Mouse (Mus musculus) left cerebral cortex, postnatal 36 days (tissue): Measurements from ENCODE around the gene Hist1h1c. TPM values are rescaled to one million over a fixed set of nuclear protein-coding genes. Genes with fewer than 3 reads are reported as not detected.
A peak's percentile ranks its signal among the peaks of the same experiment; 100 is the strongest.
"Not testable (repeated sequence)": the region's sequence is repeated elsewhere in the genome, so short reads cannot be mapped to it uniquely, and the experiment has no call there.

ENCODE experiments used
- DNase-seq, 2 experiments: peaks; one replicate each; pipeline ENCODE4 v3.0.0; 2021 to 2022; ENCODE audit warnings: low spot score in 2 of 2, mixed read lengths in 1 of 2
- intact Hi-C: fragments of 180-260 bp; cut with DNase I; formaldehyde crosslinking; loops from one replicate; pipeline ENCODE4 v1.15.1; 2025
- total RNA-seq, 2 experiments: library from RNA; stranded (reverse); gene quantifications; 2 replicates each; pipeline ENCODE4 v1.2.3; 2021

Gene Hist1h1c
- total RNA-seq = 10 to 100 TPM; 68.2 to 74.7 TPM

- intact Hi-C loops = loop anchor here (2.0 to 5.0 kb wide), 2 partner anchors 40 to 116 kb away; partner anchors contain the start of genes Hist1h1e, Hist1h2be and Hist1h4c
- DNase-seq = peak; percentile 88 to 89
Observed at GRCm38 (mm10) chr13:23738677-23739068, at the start of gene Hist1h1c. TSS of gene Hist1h1c (plus strand) at chr13:23738808.

GRCm38 (mm10) chr13:23688956-23689355, 49.7 kb upstream of the Hist1h1c start:
- DNase-seq = no peak
- intact Hi-C loops = loop anchor here (10.0 kb wide), 1 partner anchor 1964 kb away; the partner anchor contains the start of gene Hist1h2bm

- no peak for DNase-seq
- intact Hi-C loops = loop anchor here (10.0 kb wide), 1 partner anchor 1965 kb away; the partner anchor contains the start of gene Hist1h2bm
Observed at GRCm38 (mm10) chr13:23689459-23689858, 49.1 kb upstream of the Hist1h1c start.

- no peak for DNase-seq
- intact Hi-C loops = no loop called here
Observed at GRCm38 (mm10) chr13:23693856-23694440, 44.7 kb upstream of the Hist1h1c start.

GRCm38 (mm10) chr13:23694956-23695355, 43.7 kb upstream of the Hist1h1c start:
- intact Hi-C loops = loop anchor here (5.0 kb wide), 2 partner anchors 73 to 1653 kb away; partner anchors contain the start of genes Hist1h1e, Hist1h2ag, Hist1h2be and Hist1h2bj
- DNase-seq = no peak

- intact Hi-C loops = loop anchor here (5.0 kb wide), 2 partner anchors 73 to 1653 kb away; partner anchors contain the start of genes Hist1h1e, Hist1h2ag, Hist1h2be and Hist1h2bj
Observed at GRCm38 (mm10) chr13:23695514-23695913, 43.1 kb upstream of the Hist1h1c start, which contains the start of gene Hist1h1t. TSS of gene Hist1h1t (plus strand) at chr13:23695814.

GRCm38 (mm10) chr13:23696061-23696474, 42.5 kb upstream of the Hist1h1c start:
- no peak for DNase-seq
- intact Hi-C loops = loop anchor here (5.0 kb wide), 2 partner anchors 74 to 1654 kb away; partner anchors contain the start of genes Hist1h1e, Hist1h2ag, Hist1h2be and Hist1h2bj

More at GRCm38 (mm10) chr13:23695514-23695913, 43.1 kb upstream of the Hist1h1c start, which contains the start of gene Hist1h1t:
- no peak for DNase-seq

GRCm38 (mm10) chr13:23697491-23698299, 40.9 kb upstream of the Hist1h1c start:
- intact Hi-C loops = loop anchor here (1.0 to 5.0 kb wide), 5 partner anchors 13 to 1655 kb away; partner anchors contain the start of genes Hist1h1c, Hist1h1e, Hist1h2ag and Hist1h2bc
- peak in 1 of 2 experiments; percentile 35 for DNase-seq

GRCm38 (mm10) chr13:23698300-23698693, 40.3 kb upstream of the Hist1h1c start, which contains the start of gene Hist1h4c:
TSS of gene Hist1h4c (minus strand) at chr13:23698454.
- intact Hi-C loops = loop anchor here (2.0 to 5.0 kb wide), 4 partner anchors 13 to 1656 kb away; partner anchors contain the start of genes Hist1h1c, Hist1h1e, Hist1h2ag and Hist1h2bc
- peak; percentile 99 for DNase-seq

- intact Hi-C loops = loop anchor here (2.0 to 5.0 kb wide), 4 partner anchors 14 to 1657 kb away; partner anchors contain the start of genes Hist1h1c, Hist1h1e, Hist1h2ag and Hist1h2bc
- no peak for DNase-seq
Observed at GRCm38 (mm10) chr13:23698996-23699395, 39.6 kb upstream of the Hist1h1c start.

- no peak for DNase-seq
- intact Hi-C loops = loop anchor here (2.0 to 5.0 kb wide), 4 partner anchors 15 to 1657 kb away; partner anchors contain the start of genes Hist1h1c, Hist1h1e, Hist1h2ag and Hist1h2bc
Observed at GRCm38 (mm10) chr13:23699767-23700166, 38.8 kb upstream of the Hist1h1c start.

GRCm38 (mm10) chr13:23700786-23701520, 37.7 kb upstream of the Hist1h1c start:
- intact Hi-C loops = loop anchor here (1.0 kb wide), 1 partner anchor 31 kb away; no protein-coding TSS in a partner anchor
- peak; percentile 42 to 61 for DNase-seq

- no peak for DNase-seq
- intact Hi-C loops = no loop called here
Observed at GRCm38 (mm10) chr13:23702220-23702619, 36.4 kb upstream of the Hist1h1c start.

- intact Hi-C loops, DNase-seq: not testable (repeated sequence)
Observed at GRCm38 (mm10) chr13:23702801-23703200, 35.8 kb upstream of the Hist1h1c start.

- intact Hi-C loops = no loop called here
- no peak for DNase-seq
Observed at GRCm38 (mm10) chr13:23705751-23706356, 32.8 kb upstream of the Hist1h1c start.

GRCm38 (mm10) chr13:23706771-23707170, 31.8 kb upstream of the Hist1h1c start:
- intact Hi-C loops = no loop called here
- DNase-seq = no peak

- intact Hi-C loops = no loop called here
- DNase-seq = no peak
Observed at GRCm38 (mm10) chr13:23708041-23708440, 30.6 kb upstream of the Hist1h1c start.

GRCm38 (mm10) chr13:23708654-23709053, 30.0 kb upstream of the Hist1h1c start:
- intact Hi-C loops = no loop called here
- no peak for DNase-seq
